In the genomic region with DNA sequence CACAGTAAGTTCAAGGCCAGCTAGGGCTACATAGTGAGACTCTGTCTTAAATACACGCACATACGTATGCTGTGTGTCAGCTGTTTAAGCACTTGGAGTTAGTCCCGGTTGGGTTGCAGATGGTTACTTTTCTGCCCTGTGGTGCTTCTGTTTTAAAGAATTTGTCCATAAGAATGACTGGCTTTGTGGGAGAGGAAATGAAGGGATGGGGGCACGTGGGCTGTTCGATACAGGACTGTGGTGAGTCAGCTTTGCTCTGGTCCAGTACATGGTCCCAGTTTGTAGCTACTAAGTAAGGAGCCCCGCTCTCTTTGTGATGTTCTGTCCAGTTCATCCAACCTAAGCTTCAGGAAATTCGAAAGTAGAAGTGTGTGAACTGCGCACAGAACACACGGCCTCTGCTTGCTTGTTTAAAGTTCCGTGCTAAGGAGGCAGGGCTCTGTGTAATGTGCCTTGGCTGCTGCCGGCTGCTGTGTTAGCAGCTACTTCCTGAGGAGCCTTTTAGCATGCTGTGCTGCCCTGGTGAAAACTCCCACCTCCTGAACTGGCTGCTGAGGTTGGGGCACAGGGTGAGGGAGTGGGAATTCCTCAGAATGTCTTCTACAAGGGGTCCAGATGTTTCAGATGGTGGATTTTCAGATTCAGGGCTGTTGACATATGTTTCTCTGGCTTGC, we compare ENCODE assay signal across 8 mouse cellular contexts. TPM values are rescaled to one million over a fixed set of nuclear protein-coding genes. Genes with fewer than 3 reads are reported as not detected.
A peak's percentile ranks its signal among the peaks of the same experiment; 100 is the strongest.
DNase-seq lines count a peak whose midpoint lies in the region; ATAC-seq and TF ChIP-seq lines count a peak whose summit lies in the region.
"Had no signal": no experiment of that assay in that cellular context is flagged by ENCODE, and none has a peak within 500 bp of the region (broad histone marks: within the 10 kb centered on the region; RNA-seq: fewer than 3 reads in every experiment).

No protein-coding gene starts in this region.

- no peak for DNase-seq in kidney, adult 2 months
- DNase-seq in kidney, adult 8-10 months, result no peak
- peak; percentile 40 for DNase-seq in thymus, adult 2 months
- no peak for DNase-seq in spleen, postnatal 14 days (ENCODE audit: low spot score in 2 of 2)
- DNase-seq in adrenal gland, postnatal 14 days, result no peak
- DNase-seq: gastrocnemius, postnatal 36 days had no signal

- 0 out of 2 replicates have a peak overlapping the region, but pooled peaks have one; percentile 24 for H3K27ac ChIP-seq in kidney, adult 2 months (ENCODE audit: insufficient read depth, low read depth, low read length)
- no peak overlapping the region for H3K27ac ChIP-seq in liver, embryonic 12.5 days
- H3K27ac ChIP-seq in thymus, adult 2 months (ENCODE audit: control insufficient read depth, insufficient read depth, low read length), result 0 out of 2 replicates have a peak overlapping the region, but pooled peaks have one; percentile 26

- no peak for TF ChIP-seq POLR2A in kidney, adult 2 months (IDR thresholded peaks at IDR 0.05; ENCODE audit: low read depth, low read length)
- TF ChIP-seq POLR2A in thymus, adult 2 months (IDR thresholded peaks at IDR 0.05; ENCODE audit: control insufficient read depth, extremely low read depth, insufficient read depth, low read length, poor library complexity), result no peak

- no peaks in the 10 kb centered on the region for H3K36me3 ChIP-seq in kidney, adult 2 months (ENCODE audit: control insufficient read depth, insufficient read depth, low read length)
- H3K36me3 ChIP-seq in liver, embryonic 12.5 days, result peaks cover 39% of the 10 kb centered on the region
- no peaks in the 10 kb centered on the region for H3K36me3 ChIP-seq in thymus, adult 2 months (ENCODE audit: control insufficient read depth, insufficient read depth, low read length)

- no peak overlapping the region for H3K4me3 ChIP-seq in kidney, adult 2 months (ENCODE audit: insufficient read depth, low read depth, low read length)
- no peak overlapping the region for H3K4me3 ChIP-seq in liver, embryonic 12.5 days
- no peak overlapping the region for H3K4me3 ChIP-seq in thymus, adult 2 months (ENCODE audit: control insufficient read depth, insufficient read depth, low read length)

- peaks cover 35% of the 10 kb centered on the region for H3K4me1 ChIP-seq in kidney, adult 2 months (ENCODE audit: control insufficient read depth, insufficient read depth, low read length)
- H3K4me1 ChIP-seq in liver, embryonic 12.5 days, result peaks cover 65% of the 10 kb centered on the region
- H3K4me1 ChIP-seq in thymus, adult 2 months (replicated peaks; ENCODE audit: control insufficient read depth, insufficient read depth, low read length), result peaks cover 43% of the 10 kb centered on the region

- no peaks in the 10 kb centered on the region for H3K9me3 ChIP-seq in liver, embryonic 12.5 days (replicated peaks)

- 45% methylated on average over 11 of the region's 11 CpGs for WGBS in kidney, adult 2 months
- WGBS in liver, embryonic 12.5 days (ENCODE audit: insufficient replicate concordance), result 35% methylated on average over 11 of the region's 11 CpGs
- WGBS in thymus, adult 2 months, result 16% methylated on average over 11 of the region's 11 CpGs

- no peak overlapping the region for H3K9ac ChIP-seq in liver, embryonic 12.5 days

- peak; percentile 11; the same call in 1 of the 2 replicates for ATAC-seq in common myeloid progenitor, adult 5-6 weeks (replicated peaks; ENCODE audit: low read depth, poor library complexity, severe bottlenecking)
- ATAC-seq in liver, embryonic 12.5 days, result no peak

- no peak for TF ChIP-seq CTCF in kidney, adult 2 months (conservative IDR thresholded peaks at IDR 0.05; ENCODE audit: insufficient read depth, insufficient read length, low read depth, low read length)
- TF ChIP-seq CTCF in thymus, adult 2 months (IDR thresholded peaks at IDR 0.05; ENCODE audit: borderline replicate concordance, control insufficient read depth, extremely low read depth, insufficient read depth, low read length, poor library complexity), result no peak

- peak overlapping the region; percentile 20 for H3K4me2 ChIP-seq in liver, embryonic 12.5 days

- no peaks in the 10 kb centered on the region for H3K27me3 ChIP-seq in kidney, adult 2 months (replicated peaks; ENCODE audit: control insufficient read depth, insufficient read depth, low read length)
- no peaks in the 10 kb centered on the region for H3K27me3 ChIP-seq in liver, embryonic 12.5 days (replicated peaks)
- no peaks in the 10 kb centered on the region for H3K27me3 ChIP-seq in thymus, adult 2 months (ENCODE audit: control insufficient read depth, insufficient read depth, low read length)

RNA-seq across cellular contexts. Expression of gene Med13l, which starts 31.5 kb away (rescaled TPM):
- polyA plus RNA-seq in kidney, adult 2 months (2012; rRNA removed), result 10.7 and 11.3 TPM in 2 replicates
- total RNA-seq in common myeloid progenitor, adult 5-6 weeks (2017), result 33.1 and 49.7 TPM in 2 replicates
- 13.0 and 13.8 TPM in 2 replicates for polyA plus RNA-seq in liver, embryonic 12.5 days (2016; fragmentation: Nextera tagmentation; extraction: Ambion mirVana)
- polyA plus RNA-seq in thymus, adult 2 months (2012; rRNA removed), result 42.8 and 58.3 TPM in 2 replicates
- total RNA-seq in adrenal gland, postnatal 14 days (2021), result 36.2 and 45.3 TPM in 2 replicates
